Mouse (Mus musculus) kidney, postnatal 0 days (tissue): ENCODE data around the gene Cep128. TPM values are rescaled to one million over a fixed set of nuclear protein-coding genes. Genes with fewer than 3 reads are reported as not detected.
A peak's percentile ranks its signal among the peaks of the same experiment; 100 is the strongest.
"Not testable (repeated sequence)": the region's sequence is repeated elsewhere in the genome, so short reads cannot be mapped to it uniquely, and the experiment has no call there.

Experiments
- ATAC-seq: fragments of 200-750 bp; cut with Nextera tagmentation; replicated peaks from 2 replicates; pipeline ENCODE4 v1.8.0; 2017; ENCODE audit warnings: low read depth, moderate number of reproducible peaks, moderate TSS enrichment, moderate library complexity; ENCODE audit not compliant: low FRiP score
- DNase-seq: peaks from one replicate; pipeline ENCODE4 v3.0.0-alpha.2; 2016; ENCODE audit warnings: low spot score
- H3K27ac ChIP-seq: fragments of 300-500 bp; sonication (generic); 2 replicates; pipeline ENCODE4 v1.5.1; 2014; ENCODE audit warnings: mild to moderate bottlenecking
- H3K27me3 ChIP-seq: fragments of 300-500 bp; sonication (generic); 2 replicates; pipeline ENCODE4 v1.6.1; 2014; ENCODE audit warnings: low read length, mixed read lengths; ENCODE audit not compliant: insufficient read depth
- H3K36me3 ChIP-seq: fragments of 300-500 bp; sonication (generic); 2 replicates; pipeline ENCODE4 v1.6.1; 2014; ENCODE audit warnings: low read length, mixed read lengths; ENCODE audit not compliant: insufficient read depth
- H3K4me1 ChIP-seq: fragments of 300-500 bp; sonication (generic); replicated peaks from 2 replicates; pipeline ENCODE4 v1.6.1; 2014; ENCODE audit warnings: antibody characterized with exemption, low read length, mixed read lengths; ENCODE audit not compliant: insufficient read depth
- H3K4me2 ChIP-seq: fragments of 300-500 bp; sonication (generic); 2 replicates; pipeline ENCODE4 v1.6.1; 2014; ENCODE audit warnings: mild to moderate bottlenecking, low read length, moderate library complexity, mixed read lengths
- H3K4me3 ChIP-seq: fragments of 300-500 bp; sonication (generic); replicated peaks from 2 replicates; pipeline ENCODE4 v1.5.1; 2014; ENCODE audit warnings: low read depth, low read length
- H3K9ac ChIP-seq: fragments of 300-500 bp; sonication (generic); 2 replicates; pipeline ENCODE4 v1.6.1; 2014; ENCODE audit warnings: low read depth, low read length
- H3K9me3 ChIP-seq: fragments of 300-500 bp; sonication (generic); replicated peaks from 2 replicates; pipeline ENCODE4 v1.6.1; 2016; ENCODE audit warnings: low read length, inconsistent platforms, mixed read lengths
- CTCF ChIP-seq: IDR thresholded peaks from 2 replicates; pipeline ENCODE4 v1.5.1; 2016; ENCODE audit warnings: antibody characterized with exemption, low read depth, mild to moderate bottlenecking, moderate library complexity
- WGBS: fragments of 180-500 bp; shearing (Covaris S2); extraction: QIAGEN DNeasy Blood & Tissue Kit; methylation state at CpG from one replicate; pipeline ENCODE4 v1.1.7; 2014; 5-methylcytosine and 5-hydroxymethylcytosine counted together
- polyA plus RNA-seq: library from polyadenylated mRNA; unstranded; fragments of >200 nt; fragmentation: Nextera tagmentation; extraction: Ambion mirVana; gene quantifications from 2 replicates; pipeline ENCODE4 v1.2.1, GENCODE M21; 2015

Cep128 gene
- polyA plus RNA-seq, 1 experiment from 2014 or later: 2.9 TPM

- no peaks in the 10 kb centered on the region for H3K27me3 ChIP-seq
- H3K4me2 ChIP-seq: no peak overlapping the region
- DNase-seq (no peak), ATAC-seq (no peak)
- no peak overlapping the region for H3K4me3 ChIP-seq
- H3K9me3 ChIP-seq: no peaks in the 10 kb centered on the region
- H3K36me3 ChIP-seq: no peaks in the 10 kb centered on the region
- no peak for TF ChIP-seq CTCF
- no peak overlapping the region for H3K27ac ChIP-seq
- no peak overlapping the region for H3K9ac ChIP-seq
- 51% methylated on average over 5 of the region's 5 CpGs for WGBS
- no peaks in the 10 kb centered on the region for H3K4me1 ChIP-seq
These were observed 375.5 kb downstream of the Cep128 start for GRCm38 (mm10) chr12:91008736-91009135.

- no peaks in the 10 kb centered on the region for H3K4me1 ChIP-seq
- no peaks in the 10 kb centered on the region for H3K27me3 ChIP-seq
- no peaks in the 10 kb centered on the region for H3K9me3 ChIP-seq
- TF ChIP-seq CTCF: no peak
- no peak for ATAC-seq
- no peak overlapping the region for H3K9ac ChIP-seq
- DNase-seq: peak; percentile 6
- no peak overlapping the region for H3K4me3 ChIP-seq
- no peaks in the 10 kb centered on the region for H3K36me3 ChIP-seq
- H3K27ac ChIP-seq: no peak overlapping the region
- WGBS: 27% methylated on average over 3 of the region's 3 CpGs
- H3K4me2 ChIP-seq: no peak overlapping the region
These were observed 376.0 kb downstream of the Cep128 start for GRCm38 (mm10) chr12:91008170-91008569.

- no peak for ATAC-seq
These were observed 386.7 kb downstream of the Cep128 start for GRCm38 (mm10) chr12:90997539-90997938.

GRCm38 (mm10) chr12:90993331-90993730, 390.9 kb downstream of the Cep128 start:
- TF ChIP-seq CTCF: no peak
- Histone ChIP-seq H3K4me1 (no peaks in the 10 kb centered on the region), H3K4me2 (no peak overlapping the region), H3K9me3 (no peaks in the 10 kb centered on the region), H3K27ac (no peak overlapping the region), H3K27me3 (no peaks in the 10 kb centered on the region), H3K9ac (no peak overlapping the region), H3K4me3 (no peak overlapping the region), H3K36me3 (no peaks in the 10 kb centered on the region)
- ATAC-seq (no peak), DNase-seq (no peak)
- 67% methylated on average over 2 of the region's 2 CpGs for WGBS

More at GRCm38 (mm10) chr12:90997539-90997938, 386.7 kb downstream of the Cep128 start:
- no peak for DNase-seq
- H3K27ac ChIP-seq: no peak overlapping the region
- WGBS: 90% methylated on average over 4 of the region's 4 CpGs
- no peak overlapping the region for H3K4me2 ChIP-seq
- H3K4me1 ChIP-seq: no peaks in the 10 kb centered on the region
- no peaks in the 10 kb centered on the region for H3K9me3 ChIP-seq
- H3K27me3 ChIP-seq: no peaks in the 10 kb centered on the region
- no peaks in the 10 kb centered on the region for H3K36me3 ChIP-seq
- no peak overlapping the region for H3K9ac ChIP-seq
- TF ChIP-seq CTCF: no peak
- H3K4me3 ChIP-seq: no peak overlapping the region

- ATAC-seq: no peak
- H3K9me3 ChIP-seq: no peaks in the 10 kb centered on the region
- no peak overlapping the region for H3K27ac ChIP-seq
- no peak overlapping the region for H3K4me3 ChIP-seq
- no peak overlapping the region for H3K9ac ChIP-seq
- H3K4me2 ChIP-seq: no peak overlapping the region
- no peak for TF ChIP-seq CTCF
- DNase-seq: no peak
- H3K36me3 ChIP-seq: no peaks in the 10 kb centered on the region
- 80% methylated on average over 2 of the region's 2 CpGs for WGBS
- no peaks in the 10 kb centered on the region for H3K27me3 ChIP-seq
- no peaks in the 10 kb centered on the region for H3K4me1 ChIP-seq
These were observed 396.4 kb downstream of the Cep128 start for GRCm38 (mm10) chr12:90987782-90988181.

GRCm38 (mm10) chr12:90987259-90987658, 396.9 kb downstream of the Cep128 start:
- Histone ChIP-seq H3K4me2 (no peak overlapping the region), H3K9me3 (no peaks in the 10 kb centered on the region), H3K27ac (no peak overlapping the region), H3K36me3 (no peaks in the 10 kb centered on the region), H3K27me3 (no peaks in the 10 kb centered on the region), H3K4me3 (no peak overlapping the region), H3K4me1 (no peaks in the 10 kb centered on the region), H3K9ac (no peak overlapping the region)
- 87% methylated on average over 6 of the region's 6 CpGs for WGBS
- no peak for DNase-seq
- no peak for ATAC-seq
- TF ChIP-seq CTCF: no peak

GRCm38 (mm10) chr12:90982018-90982417, 402.2 kb downstream of the Cep128 start:
- WGBS: 89% methylated on average over 4 of the region's 4 CpGs
- no peaks in the 10 kb centered on the region for H3K36me3 ChIP-seq
- no peak overlapping the region for H3K9ac ChIP-seq
- no peak overlapping the region for H3K27ac ChIP-seq
- H3K4me3 ChIP-seq: no peak overlapping the region
- no peaks in the 10 kb centered on the region for H3K9me3 ChIP-seq
- DNase-seq (no peak), ATAC-seq (no peak)
- H3K4me1 ChIP-seq: no peaks in the 10 kb centered on the region
- no peak for TF ChIP-seq CTCF
- H3K4me2 ChIP-seq: no peak overlapping the region
- no peaks in the 10 kb centered on the region for H3K27me3 ChIP-seq

GRCm38 (mm10) chr12:90976406-90976805, 407.8 kb downstream of the Cep128 start:
- H3K4me2 ChIP-seq, DNase-seq, H3K9ac ChIP-seq, H3K4me3 ChIP-seq, H3K9me3 ChIP-seq, H3K27ac ChIP-seq, H3K4me1 ChIP-seq, H3K36me3 ChIP-seq, H3K27me3 ChIP-seq, ATAC-seq: not testable (repeated sequence)
- WGBS: 89% methylated on average over 9 of the region's 9 CpGs
